Comparison of ENCODE assay signal across 21 mouse cellular contexts in the genomic region with DNA sequence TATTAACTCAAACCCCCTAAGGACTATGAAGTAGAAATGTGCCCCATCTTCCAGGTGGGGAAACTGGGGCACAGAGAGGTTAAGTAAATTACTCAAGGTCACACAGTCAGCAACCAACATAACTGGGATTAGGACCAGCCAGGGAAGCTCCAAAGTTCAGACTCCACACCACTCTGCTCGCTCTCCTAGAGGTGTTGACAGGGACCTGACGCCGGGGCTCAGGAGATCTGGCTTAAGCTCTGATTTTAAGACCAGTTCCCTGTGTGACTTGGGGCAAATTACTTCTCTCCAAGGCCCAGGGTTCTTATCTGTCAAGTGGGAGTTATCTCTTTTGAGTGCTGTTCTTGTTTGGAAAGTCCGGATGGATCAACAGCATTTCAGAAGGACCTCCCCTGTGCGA. TPM values are rescaled to one million over a fixed set of nuclear protein-coding genes. Genes with fewer than 3 reads are reported as not detected.
"Had no signal": no experiment of that assay in that cellular context is flagged by ENCODE, and none has a peak within 500 bp of the region (broad histone marks: within the 10 kb centered on the region; RNA-seq: fewer than 3 reads in every experiment).

No protein-coding gene starts in this region.

- DNase-seq: kidney, postnatal 10 days; lung, adult 2 months; lung, postnatal 14 days; lung, postnatal 4 days; retina, postnatal 1 day; right cerebral cortex, postnatal 25 days; thymus, adult 18-20 months; thymus, postnatal 36 days had no signal

- H3K27ac ChIP-seq: limb, embryonic 10.5 days; limb, embryonic 13.5 days; liver, embryonic 15.5 days; midbrain, embryonic 13.5 days; neural tube, embryonic 13.5 days had no signal

- H3K4me3 ChIP-seq: limb, embryonic 10.5 days; limb, embryonic 13.5 days; liver, embryonic 15.5 days; midbrain, embryonic 13.5 days; myocyte; neural tube, embryonic 13.5 days had no signal

- H3K27me3 ChIP-seq: limb, embryonic 13.5 days; liver, embryonic 15.5 days; midbrain, embryonic 13.5 days; neural tube, embryonic 13.5 days had no signal

- H3K36me3 ChIP-seq: limb, embryonic 10.5 days; limb, embryonic 13.5 days; midbrain, embryonic 13.5 days; neural tube, embryonic 13.5 days had no signal

- H3K9ac ChIP-seq: limb, embryonic 13.5 days; liver, embryonic 15.5 days; midbrain, embryonic 13.5 days; neural tube, embryonic 13.5 days had no signal

- H3K4me1 ChIP-seq: limb, embryonic 10.5 days; limb, embryonic 13.5 days; midbrain, embryonic 13.5 days had no signal

RNA-seq across cellular contexts. Expression of gene Hnf4a, which starts 52.6 kb away (rescaled TPM):
- total RNA-seq: layer of hippocampus, adult 18-20 months; layer of hippocampus, postnatal 14 days; left cerebral cortex, postnatal 25 days; monocyte, adult 5-6 weeks; neutrophil, adult 5-6 weeks had no signal
- polyA plus RNA-seq: limb, embryonic 10.5 days; limb, embryonic 13.5 days; lung, embryonic 16.5 days; midbrain, embryonic 13.5 days; midbrain, embryonic 16.5 days; myocyte; neural tube, embryonic 13.5 days had no signal
